Mouse (Mus musculus): Measurements from ENCODE around the gene Slc4a1.

Gene Slc4a1

DNA sequence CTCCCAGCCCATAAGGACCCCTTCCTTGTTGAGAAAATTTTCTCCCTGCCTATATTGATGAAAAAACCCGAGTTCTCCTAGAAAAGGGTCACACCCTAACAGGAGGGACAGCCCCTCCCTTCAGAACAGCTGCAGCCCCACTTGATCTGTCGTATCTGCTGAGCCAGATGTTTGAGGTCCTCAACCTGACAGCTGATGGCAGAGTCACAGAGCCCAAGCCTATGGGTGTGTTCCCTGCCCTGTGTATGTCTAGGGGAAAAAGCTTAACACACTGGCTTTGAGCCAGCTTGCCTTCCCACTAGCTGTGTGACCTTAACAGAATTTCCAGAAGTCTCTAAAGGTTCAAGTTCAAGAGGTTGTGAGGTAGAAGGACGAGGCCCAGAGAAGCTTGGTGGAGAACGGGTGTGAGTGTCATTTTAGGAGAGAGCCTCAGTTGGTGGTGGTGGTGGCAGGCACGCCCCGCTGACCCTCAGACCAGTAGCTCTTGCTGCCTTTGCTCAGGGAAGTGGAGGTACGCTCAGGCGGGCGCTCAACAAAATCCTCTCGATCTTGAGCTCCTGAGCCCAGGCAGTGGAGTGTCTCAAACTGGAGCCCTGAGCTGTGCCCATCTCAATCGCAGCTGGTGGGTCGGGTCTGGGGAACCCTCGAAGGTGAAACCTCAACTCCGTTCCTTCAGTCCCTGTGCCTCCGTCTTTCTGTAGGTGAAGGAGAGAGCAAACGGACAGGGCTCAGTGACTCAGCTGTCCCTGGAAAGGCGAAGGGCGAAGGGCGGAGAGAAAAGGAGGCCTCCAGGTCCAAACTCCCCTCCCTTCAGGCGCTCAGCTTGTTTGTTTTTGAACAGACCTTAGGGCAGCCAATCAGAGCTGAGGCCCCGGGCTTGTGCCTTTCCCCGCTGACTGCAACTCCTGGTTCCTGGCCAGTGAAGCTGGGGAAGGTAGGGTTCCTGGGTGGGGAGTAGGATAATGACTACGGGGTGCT, 9.5 kb upstream of the Slc4a1 start:
- DNase-seq (ENCODE audit: low read depth), result no peak

- DNase-seq (ENCODE audit: low read depth), result no peak
These were observed 8.2 kb upstream of the Slc4a1 start for GRCm38 (mm10) chr11:102374108-102374725.

DNA sequence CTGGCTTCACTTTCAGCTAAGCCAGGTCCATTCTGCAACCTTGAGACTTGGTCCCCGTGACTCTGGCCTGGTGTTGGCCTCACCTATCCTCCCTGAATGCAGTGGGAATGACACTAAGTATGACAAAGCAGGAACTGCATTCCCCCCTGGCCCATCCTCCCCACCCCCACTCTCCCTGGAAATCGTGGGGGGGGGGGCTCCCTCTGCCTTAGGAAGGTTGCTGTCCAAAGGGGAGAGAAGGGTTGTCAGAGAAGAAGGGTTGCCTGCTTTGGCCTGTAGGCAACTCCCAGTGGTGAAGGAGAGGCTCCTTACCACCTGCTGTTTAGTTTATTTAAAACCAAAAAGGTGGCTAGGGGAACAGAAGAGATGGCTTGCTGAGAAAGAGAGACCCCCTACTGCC, 7.6 kb upstream of the Slc4a1 start:
- DNase-seq (ENCODE audit: low read depth), result no peak

- no peak for DNase-seq (ENCODE audit: low read depth)
These were observed 6.9 kb upstream of the Slc4a1 start for GRCm38 (mm10) chr11:102372936-102373335.

DNA sequence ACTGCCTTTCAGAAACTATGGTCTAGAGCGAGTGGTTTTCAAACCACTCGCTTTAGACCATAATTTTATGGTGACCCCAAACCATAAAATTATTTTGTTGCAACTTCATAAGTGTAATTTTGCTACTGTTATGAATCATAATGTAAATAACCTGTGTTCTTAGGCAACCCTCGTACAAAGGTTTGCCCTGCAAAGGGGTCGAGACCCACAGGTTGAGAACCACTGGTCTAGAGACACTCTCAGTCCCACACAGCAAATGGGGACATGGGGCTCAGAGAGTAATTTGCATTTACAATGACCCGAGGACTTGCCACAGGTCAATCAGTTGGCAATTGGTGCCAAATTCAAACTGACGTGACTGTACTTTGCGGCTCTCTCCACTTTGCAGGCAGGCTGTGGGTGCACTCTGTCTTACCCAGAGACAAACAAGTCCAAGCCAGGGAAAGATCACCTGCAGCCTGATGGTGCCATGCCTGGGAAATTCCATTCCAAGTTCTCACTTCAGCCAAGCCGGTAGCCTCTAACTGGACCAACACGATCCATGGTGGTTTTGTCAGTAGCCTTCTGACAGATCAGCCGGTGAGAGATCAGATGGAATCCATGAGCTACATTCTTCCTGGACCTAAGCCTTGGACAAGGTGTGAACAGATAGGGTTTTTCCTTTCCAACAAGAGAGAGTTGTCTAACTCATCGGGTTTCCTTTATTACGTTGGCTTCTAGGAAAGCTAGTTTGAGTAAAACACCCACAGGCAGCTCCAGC, 6.1 kb upstream of the Slc4a1 start:
- no peak for DNase-seq (ENCODE audit: low read depth)

DNA sequence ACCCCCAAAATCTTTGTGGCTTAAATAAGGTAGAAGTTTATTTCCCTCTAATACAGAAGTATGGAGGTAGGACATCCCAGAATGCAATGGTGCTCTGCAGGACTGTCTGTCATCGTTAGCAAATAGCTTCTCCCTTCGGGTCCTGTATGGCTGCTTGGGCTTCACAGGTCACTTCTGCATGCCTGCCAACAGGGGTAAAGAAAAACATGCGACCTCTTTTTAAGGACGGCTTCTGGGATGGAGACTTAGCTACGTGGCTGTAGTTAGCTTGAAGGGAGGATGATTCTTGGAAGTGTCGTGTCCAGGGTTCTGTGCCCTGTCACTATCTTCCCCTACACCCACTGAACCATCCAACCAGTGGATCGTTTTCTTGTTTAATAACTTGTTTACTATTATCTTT, 4.3 kb upstream of the Slc4a1 start:
- DNase-seq (ENCODE audit: low read depth), result no peak

DNA sequence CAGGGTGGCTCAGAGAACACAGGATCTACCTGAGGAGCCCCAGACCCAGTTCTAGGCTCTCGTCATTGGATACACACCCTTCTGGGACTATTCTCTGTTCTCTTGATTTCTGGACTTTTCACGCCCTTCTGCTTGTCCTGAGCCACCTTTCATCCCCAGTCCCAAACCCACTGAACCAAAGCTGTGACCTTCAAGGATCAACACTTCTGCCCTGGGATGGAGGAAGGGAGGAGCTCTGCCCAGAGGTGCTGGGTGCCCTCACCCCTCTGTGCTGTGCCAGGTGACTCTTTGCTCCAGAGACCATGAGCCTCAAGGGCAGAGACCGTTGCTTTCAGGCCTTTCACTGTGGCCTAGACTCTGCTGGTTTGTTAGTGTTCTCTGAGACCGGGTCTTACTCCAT, 3.3 kb upstream of the Slc4a1 start:
- DNase-seq (ENCODE audit: low read depth), result no peak

GRCm38 (mm10) chr11:102368347-102368746, 2.3 kb upstream of the Slc4a1 start:
- DNase-seq (ENCODE audit: low read depth), result no peak

GRCm38 (mm10) chr11:102367504-102368280, 1.7 kb upstream of the Slc4a1 start:
- DNase-seq (ENCODE audit: low read depth), result no peak

- DNase-seq (ENCODE audit: low read depth), result no peak
These were observed 304 bp downstream of the Slc4a1 start for GRCm38 (mm10) chr11:102365699-102366098.

DNA sequence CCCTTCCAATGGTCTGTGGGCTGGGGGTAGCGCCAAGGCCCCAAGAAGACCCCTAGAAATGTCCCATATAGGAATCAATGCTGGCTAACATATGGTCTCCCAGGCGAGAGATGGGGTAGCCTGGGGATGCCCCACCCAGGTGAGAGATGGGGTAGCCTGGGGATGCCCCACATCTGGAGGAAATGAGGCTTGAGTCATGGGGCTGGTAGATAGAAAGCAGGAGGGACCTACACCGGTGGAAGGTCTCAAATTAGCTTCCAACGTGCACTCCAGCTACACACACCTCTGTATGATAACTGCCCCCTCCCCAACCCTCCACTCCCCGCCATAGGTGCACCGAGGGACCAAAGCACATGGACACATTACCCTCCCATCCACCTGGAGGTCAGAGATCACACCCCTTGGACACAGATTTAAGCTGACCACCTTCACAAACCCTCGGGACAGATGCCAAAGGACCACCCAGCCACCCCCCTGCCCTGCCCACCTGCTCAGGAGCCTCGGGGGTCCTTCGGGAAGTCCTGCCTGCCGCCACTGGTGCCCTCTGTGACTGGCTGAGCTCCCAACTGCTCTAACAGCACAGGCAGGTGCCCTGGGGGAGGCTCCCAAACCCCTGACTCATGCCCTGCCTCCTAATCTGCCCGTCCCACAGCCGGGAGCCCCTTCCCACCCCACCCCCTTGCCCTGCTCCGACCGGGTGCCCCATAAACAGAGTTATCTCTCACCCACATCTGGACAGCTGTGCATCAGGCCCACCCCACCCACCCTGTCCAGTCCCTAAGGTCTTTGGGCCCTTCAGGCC, 1.2 kb downstream of the Slc4a1 start:
- no peak for DNase-seq (ENCODE audit: low read depth)

GRCm38 (mm10) chr11:102363623-102364022, 2.4 kb downstream of the Slc4a1 start:
- DNase-seq (ENCODE audit: low read depth), result no peak

DNA sequence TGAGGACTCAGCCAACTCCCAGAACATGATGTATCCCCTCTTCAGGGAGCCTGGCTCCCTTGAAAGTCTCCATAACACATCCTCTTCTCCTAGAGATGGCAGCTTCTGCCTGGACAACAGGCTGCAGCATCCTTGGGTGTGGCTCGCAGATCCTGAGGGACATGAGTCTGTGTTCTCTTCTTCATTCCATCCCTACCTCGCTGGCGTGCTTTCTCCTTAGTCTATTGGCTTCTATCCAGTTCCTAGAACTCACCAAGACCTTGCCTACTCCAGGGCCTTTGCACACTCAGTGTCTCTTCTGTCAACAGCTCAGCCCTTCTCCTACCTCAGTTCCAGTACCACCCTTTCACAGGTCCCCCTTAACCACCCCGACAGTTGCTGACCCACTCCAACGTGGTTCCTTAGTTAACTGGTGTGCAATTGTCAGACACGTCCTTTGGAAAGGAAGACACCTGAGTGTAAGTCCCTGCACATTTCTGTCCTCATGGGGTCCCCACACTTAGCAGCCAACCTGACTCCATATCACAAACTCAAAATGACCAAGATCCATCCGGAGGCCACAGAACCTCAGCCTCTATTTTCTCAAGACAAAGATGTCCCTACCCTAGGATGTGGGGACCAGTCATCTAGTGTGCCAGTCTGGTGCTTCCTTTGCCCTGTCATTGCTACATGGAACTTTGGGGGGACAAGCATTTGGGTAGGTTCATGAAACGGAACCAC, 4.1 kb downstream of the Slc4a1 start:
- DNase-seq (ENCODE audit: low read depth), result no peak

DNA sequence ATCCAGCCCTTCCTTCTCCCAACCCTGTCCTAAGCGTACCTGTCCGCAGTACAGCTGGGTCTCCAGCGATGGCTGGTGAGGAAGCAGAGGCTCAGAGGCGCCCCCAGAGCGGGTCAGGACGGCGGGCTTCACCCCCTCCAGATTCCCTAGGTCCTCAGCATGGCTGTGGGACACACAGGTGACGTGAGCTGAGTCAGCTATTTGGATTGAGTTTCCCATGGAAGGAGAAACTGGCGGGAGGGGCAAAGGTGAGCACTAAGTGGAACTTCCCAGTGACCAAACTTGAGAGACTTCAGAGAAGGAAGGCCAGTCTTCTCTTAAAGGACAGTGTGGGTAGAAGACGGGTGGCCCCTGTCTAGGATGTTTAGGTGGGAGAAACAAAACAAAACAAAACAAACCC, 7.6 kb downstream of the Slc4a1 start:
- DNase-seq (ENCODE audit: low read depth), result no peak

GRCm38 (mm10) chr11:102356636-102357350, 9.2 kb downstream of the Slc4a1 start:
- DNase-seq (ENCODE audit: low read depth), result no peak

DNA sequence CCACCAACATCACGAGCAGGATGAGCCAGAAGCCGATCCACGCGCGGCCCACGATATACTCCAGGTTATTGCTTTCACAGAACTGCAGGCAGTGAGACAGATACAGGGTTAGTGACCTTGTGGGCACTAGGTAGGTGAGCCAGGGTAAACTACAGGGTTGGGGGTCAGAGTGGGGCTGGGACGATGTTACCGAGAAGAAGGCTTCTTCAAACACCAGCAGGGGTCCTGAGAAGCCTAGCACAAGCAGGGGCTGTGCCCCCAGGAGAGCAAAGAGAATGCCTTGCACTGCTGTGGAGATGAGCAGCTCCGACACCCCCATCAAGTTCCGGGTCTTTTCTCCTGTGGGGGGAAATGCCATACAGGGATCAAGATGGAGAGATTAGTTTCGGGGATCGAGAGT, 9.8 kb downstream of the Slc4a1 start:
- no peak for DNase-seq (ENCODE audit: low read depth)

DNA sequence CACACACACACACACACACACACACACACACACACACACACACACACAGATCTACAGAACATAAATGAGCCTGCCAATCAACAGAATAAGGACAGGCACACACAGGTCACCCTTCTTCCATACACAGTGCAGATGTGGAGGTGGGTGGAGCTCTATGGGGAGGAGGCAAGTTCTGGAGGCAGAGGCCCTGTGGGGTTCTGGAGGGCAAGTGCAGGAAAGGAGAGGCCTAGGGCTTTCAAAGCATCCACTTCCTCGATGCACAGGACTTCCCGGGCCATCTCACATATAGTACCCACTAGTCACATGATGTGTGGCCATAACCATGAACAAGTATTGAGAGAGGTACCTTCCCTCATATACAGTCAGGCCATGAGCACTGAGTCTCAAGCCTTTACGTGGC, 10.5 kb downstream of the Slc4a1 start:
- no peak for DNase-seq (ENCODE audit: low read depth)

- DNase-seq (ENCODE audit: low read depth), result no peak
These were observed 13.0 kb downstream of the Slc4a1 start for GRCm38 (mm10) chr11:102353021-102353431.

- DNase-seq (ENCODE audit: low read depth), result no peak
These were observed 13.6 kb downstream of the Slc4a1 start for GRCm38 (mm10) chr11:102352378-102352777.
